Mouse (Mus musculus) lung, postnatal 0 days (tissue): ENCODE measurements around the gene Cd63.

Experiments used
- CTCF ChIP-seq: IDR thresholded peaks from 2 replicates; pipeline ENCODE4 v1.5.1; 2016; ENCODE audit warnings: antibody characterized with exemption, mild to moderate bottlenecking
- EP300 ChIP-seq: IDR thresholded peaks from 2 replicates; pipeline ENCODE4 v1.6.1; 2016; ENCODE audit warnings: antibody characterized with exemption, mild to moderate bottlenecking, control low read depth

- TF ChIP-seq EP300 (no peak), CTCF (no peak)
Observed at GRCm38 (mm10) chr10:128940475-128941061, 39.8 kb downstream of the Cd63 start.
